Comparison of ENCODE assay signal across 8 mouse cellular contexts in genomic region chr11:87816707-87817442, GRCm38 (mm10). TPM values are rescaled to one million over a fixed set of nuclear protein-coding genes. Genes with fewer than 3 reads are reported as not detected.
DNase-seq lines count a peak whose midpoint lies in the region; ATAC-seq lines count a peak whose summit lies in the region.

No protein-coding gene starts in this region.

- peak; percentile 63 for ATAC-seq in forebrain, embryonic 15.5 days (replicated peaks)
- no peak for ATAC-seq in intestine, embryonic 14.5 days (replicated peaks; ENCODE audit: low FRiP score, low TSS enrichment, low read depth)
- ATAC-seq in limb, embryonic 12.5 days (ENCODE audit: insufficient number of reproducible peaks, insufficient read depth, low FRiP score, low TSS enrichment, low read depth) = no peak
- peak; percentile 76 for ATAC-seq in midbrain, embryonic 16.5 days

- peak overlapping the region; percentile 70 for H3K4me2 ChIP-seq in forebrain, embryonic 15.5 days (replicated peaks)
- peak overlapping the region; percentile 67 for H3K4me2 ChIP-seq in intestine, embryonic 14.5 days (ENCODE audit: low read length)
- H3K4me2 ChIP-seq in limb, embryonic 12.5 days = peak overlapping the region; percentile 71
- peak overlapping the region; percentile 81 for H3K4me2 ChIP-seq in midbrain, embryonic 16.5 days (ENCODE audit: low read length)

- peak; percentile 20 for DNase-seq in right cerebral cortex, adult 18-20 months
- no peak for DNase-seq in right cerebral cortex, postnatal 36 days (ENCODE audit: low spot score in 2 of 2)
- DNase-seq in cerebellum, adult 18-20 months = peak; percentile 72 to 80
- DNase-seq in intestine, embryonic 14.5 days (ENCODE audit: low spot score) = peak; percentile 78
- DNase-seq in thymus, postnatal 0 days (ENCODE audit: low spot score) = peak; percentile 51

- H3K4me3 ChIP-seq in forebrain, embryonic 15.5 days = peak overlapping the region; percentile 43
- H3K4me3 ChIP-seq in intestine, embryonic 14.5 days (ENCODE audit: low read depth, low read length) = peak overlapping the region; percentile 31
- H3K4me3 ChIP-seq in limb, embryonic 12.5 days (replicated peaks) = peak overlapping the region; percentile 40
- H3K4me3 ChIP-seq in midbrain, embryonic 16.5 days (ENCODE audit: low read depth, low read length) = peak overlapping the region; percentile 43

- peak overlapping the region; percentile 28; the same call in 1 of the 2 replicates for H3K27ac ChIP-seq in forebrain, embryonic 15.5 days (replicated peaks)
- no peak overlapping the region for H3K27ac ChIP-seq in intestine, embryonic 14.5 days (ENCODE audit: low read depth)
- H3K27ac ChIP-seq in limb, embryonic 12.5 days = no peak overlapping the region
- H3K27ac ChIP-seq in midbrain, embryonic 16.5 days (ENCODE audit: low read length) = 0 out of 2 replicates have a peak overlapping the region, but pooled peaks have one; percentile 15

- 3% methylated on average over 31 of the region's 31 CpGs for WGBS in forebrain, embryonic 15.5 days
- WGBS in intestine, embryonic 14.5 days = 4% methylated on average over 31 of the region's 31 CpGs
- WGBS in limb, embryonic 12.5 days = 4% methylated on average over 31 of the region's 31 CpGs
- 2% methylated on average over 30 of the region's 31 CpGs for WGBS in midbrain, embryonic 16.5 days

- H3K9me3 ChIP-seq in forebrain, embryonic 15.5 days = no peaks in the 10 kb centered on the region
- no peaks in the 10 kb centered on the region for H3K9me3 ChIP-seq in intestine, embryonic 14.5 days (ENCODE audit: control insufficient read depth, low read length)
- H3K9me3 ChIP-seq in limb, embryonic 12.5 days = no peaks in the 10 kb centered on the region
- H3K9me3 ChIP-seq in midbrain, embryonic 16.5 days (replicated peaks; ENCODE audit: control insufficient read depth, low read length, poor library complexity, severe bottlenecking) = no peaks in the 10 kb centered on the region

- peaks cover 11% of the 10 kb centered on the region for H3K4me1 ChIP-seq in forebrain, embryonic 15.5 days
- H3K4me1 ChIP-seq in intestine, embryonic 14.5 days (replicated peaks; ENCODE audit: control insufficient read depth, insufficient read depth, low read length) = no peaks in the 10 kb centered on the region
- peaks cover 9% of the 10 kb centered on the region for H3K4me1 ChIP-seq in limb, embryonic 12.5 days (replicated peaks)
- peaks cover 9% of the 10 kb centered on the region; the same call in 1 of the 2 replicates for H3K4me1 ChIP-seq in midbrain, embryonic 16.5 days (ENCODE audit: control insufficient read depth, insufficient read depth, low read length)

- peak overlapping the region; percentile 47 for H3K9ac ChIP-seq in forebrain, embryonic 15.5 days (replicated peaks)
- no peak overlapping the region for H3K9ac ChIP-seq in intestine, embryonic 14.5 days (ENCODE audit: low read length)
- peak overlapping the region; percentile 56 for H3K9ac ChIP-seq in limb, embryonic 12.5 days (replicated peaks)
- H3K9ac ChIP-seq in midbrain, embryonic 16.5 days (ENCODE audit: low read depth, low read length) = peak overlapping the region; percentile 68

- H3K27me3 ChIP-seq in forebrain, embryonic 15.5 days = no peaks in the 10 kb centered on the region
- 0 out of 2 replicates have a peak, but pooled peaks cover 4% of the 10 kb centered on the region for H3K27me3 ChIP-seq in intestine, embryonic 14.5 days (replicated peaks; ENCODE audit: control insufficient read depth, insufficient read depth, low read length)
- H3K27me3 ChIP-seq in limb, embryonic 12.5 days = peaks cover 32% of the 10 kb centered on the region
- H3K27me3 ChIP-seq in midbrain, embryonic 16.5 days (ENCODE audit: control insufficient read depth, insufficient read depth, low read depth, low read length) = no peaks in the 10 kb centered on the region

- no peaks in the 10 kb centered on the region for H3K36me3 ChIP-seq in forebrain, embryonic 15.5 days
- no peaks in the 10 kb centered on the region for H3K36me3 ChIP-seq in intestine, embryonic 14.5 days (ENCODE audit: control insufficient read depth, insufficient read depth, low read length)
- no peaks in the 10 kb centered on the region for H3K36me3 ChIP-seq in limb, embryonic 12.5 days
- H3K36me3 ChIP-seq in midbrain, embryonic 16.5 days (ENCODE audit: control insufficient read depth, insufficient read depth, low read length) = no peaks in the 10 kb centered on the region

RNA-seq across cellular contexts. Expression of gene Lpo, which starts 11.2 kb away (rescaled TPM):
- polyA plus RNA-seq in forebrain, embryonic 15.5 days (2015; fragmentation: Nextera tagmentation; extraction: Ambion mirVana) = 0.62 and 0.89 TPM in 2 replicates
- 0.08 TPM in 1 of 2 replicates, not detected in the other for polyA plus RNA-seq in intestine, embryonic 14.5 days (2014; fragmentation: Nextera tagmentation; extraction: Ambion mirVana)
- polyA plus RNA-seq in limb, embryonic 12.5 days (2016; fragmentation: Nextera tagmentation; extraction: Ambion mirVana) = 0.09 TPM in 1 of 2 replicates, not detected in the other
- 1.9 and 3.8 TPM in 2 replicates for polyA plus RNA-seq in midbrain, embryonic 16.5 days (2015; fragmentation: Nextera tagmentation; extraction: Ambion mirVana)
- polyA plus RNA-seq in thymus, postnatal 0 days (2015; fragmentation: Nextera tagmentation; extraction: Ambion mirVana) = 6.4 and 8.4 TPM in 2 replicates

RNA-seq across cellular contexts. Expression of gene Mpo, which starts 23.5 kb away (rescaled TPM):
- 0.18 and 0.27 TPM in 2 replicates for polyA plus RNA-seq in forebrain, embryonic 15.5 days (2015; fragmentation: Nextera tagmentation; extraction: Ambion mirVana)
- polyA plus RNA-seq in intestine, embryonic 14.5 days (2014; fragmentation: Nextera tagmentation; extraction: Ambion mirVana) = 1.7 TPM in 2 replicates
- 1.7 and 2.6 TPM in 2 replicates for polyA plus RNA-seq in limb, embryonic 12.5 days (2016; fragmentation: Nextera tagmentation; extraction: Ambion mirVana)
- 0.08 and 0.22 TPM in 2 replicates for polyA plus RNA-seq in midbrain, embryonic 16.5 days (2015; fragmentation: Nextera tagmentation; extraction: Ambion mirVana)
- polyA plus RNA-seq in thymus, postnatal 0 days (2015; fragmentation: Nextera tagmentation; extraction: Ambion mirVana) = 5.0 and 6.2 TPM in 2 replicates

RNA-seq across cellular contexts. Expression of gene Mks1, which starts 36.1 kb away (rescaled TPM):
- polyA plus RNA-seq in forebrain, embryonic 15.5 days (2015; fragmentation: Nextera tagmentation; extraction: Ambion mirVana) = 12.1 and 13.3 TPM in 2 replicates
- polyA plus RNA-seq in intestine, embryonic 14.5 days (2014; fragmentation: Nextera tagmentation; extraction: Ambion mirVana) = 14.0 and 15.2 TPM in 2 replicates
- polyA plus RNA-seq in limb, embryonic 12.5 days (2016; fragmentation: Nextera tagmentation; extraction: Ambion mirVana) = 19.2 and 21.0 TPM in 2 replicates
- polyA plus RNA-seq in midbrain, embryonic 16.5 days (2015; fragmentation: Nextera tagmentation; extraction: Ambion mirVana) = 11.0 and 13.2 TPM in 2 replicates
- 4.9 and 6.7 TPM in 2 replicates for polyA plus RNA-seq in thymus, postnatal 0 days (2015; fragmentation: Nextera tagmentation; extraction: Ambion mirVana)

RNA-seq across cellular contexts. Expression of gene Tspoap1, which starts 56.5 kb away (rescaled TPM):
- 30.3 and 31.8 TPM in 2 replicates for polyA plus RNA-seq in forebrain, embryonic 15.5 days (2015; fragmentation: Nextera tagmentation; extraction: Ambion mirVana)
- 2.5 and 3.7 TPM in 2 replicates for polyA plus RNA-seq in intestine, embryonic 14.5 days (2014; fragmentation: Nextera tagmentation; extraction: Ambion mirVana)
- polyA plus RNA-seq in limb, embryonic 12.5 days (2016; fragmentation: Nextera tagmentation; extraction: Ambion mirVana) = 5.7 and 5.9 TPM in 2 replicates
- polyA plus RNA-seq in midbrain, embryonic 16.5 days (2015; fragmentation: Nextera tagmentation; extraction: Ambion mirVana) = 62.6 and 68.5 TPM in 2 replicates
- 2.6 and 4.0 TPM in 2 replicates for polyA plus RNA-seq in thymus, postnatal 0 days (2015; fragmentation: Nextera tagmentation; extraction: Ambion mirVana)

RNA-seq across cellular contexts. Expression of gene Epx, which starts 58.5 kb away (rescaled TPM):
- 0.09 and 0.28 TPM in 2 replicates for polyA plus RNA-seq in forebrain, embryonic 15.5 days (2015; fragmentation: Nextera tagmentation; extraction: Ambion mirVana)
- 0.17 and 0.46 TPM in 2 replicates for polyA plus RNA-seq in intestine, embryonic 14.5 days (2014; fragmentation: Nextera tagmentation; extraction: Ambion mirVana)
- 0.09 and 0.19 TPM in 2 replicates for polyA plus RNA-seq in limb, embryonic 12.5 days (2016; fragmentation: Nextera tagmentation; extraction: Ambion mirVana)
- polyA plus RNA-seq in midbrain, embryonic 16.5 days (2015; fragmentation: Nextera tagmentation; extraction: Ambion mirVana) = 0.34 and 0.57 TPM in 2 replicates
- 0.22 and 0.64 TPM in 2 replicates for polyA plus RNA-seq in thymus, postnatal 0 days (2015; fragmentation: Nextera tagmentation; extraction: Ambion mirVana)

Comparison
In these comparisons a context has a peak if more than half of its experiments do, and no peak if none do; other contexts are left out.
1. DNase-seq: peak in right cerebral cortex, adult 18-20 months (single experiment), cerebellum, adult 18-20 months (2 of 2), intestine, embryonic 14.5 days (single experiment) and thymus, postnatal 0 days (single experiment); none in right cerebral cortex, postnatal 36 days (0 of 2).
2. ATAC-seq: peak in forebrain, embryonic 15.5 days (single experiment) and midbrain, embryonic 16.5 days (single experiment); none in intestine, embryonic 14.5 days (single experiment) and limb, embryonic 12.5 days (single experiment).
3. H3K27ac ChIP-seq: peak in forebrain, embryonic 15.5 days (single experiment) and midbrain, embryonic 16.5 days (single experiment); none in intestine, embryonic 14.5 days (single experiment) and limb, embryonic 12.5 days (single experiment).
4. Peak in every context shown above with its lines, with median percentiles within 50 percentile points of each other: H3K4me2 ChIP-seq and H3K4me3 ChIP-seq.